Mouse (Mus musculus) heart, embryonic 15.5 days (tissue): ENCODE results near the gene Serpinb7. TPM values are rescaled to one million over a fixed set of nuclear protein-coding genes. Genes with fewer than 3 reads are reported as not detected.

Experiments used
- ATAC-seq: fragments of 200-750 bp; cut with Nextera tagmentation; replicated peaks from 2 replicates; pipeline ENCODE4 v1.8.0; 2017; ENCODE audit warnings: low read depth, moderate TSS enrichment; ENCODE audit not compliant: insufficient number of reproducible peaks, insufficient read depth, low FRiP score
- H3K27ac ChIP-seq: fragments of 300-500 bp; sonication (generic); 2 replicates; pipeline ENCODE4 v1.5.1; 2015; ENCODE audit warnings: mild to moderate bottlenecking, inconsistent platforms
- H3K27me3 ChIP-seq: fragments of 300-500 bp; sonication (generic); 2 replicates; pipeline ENCODE4 v1.6.1; 2015; ENCODE audit warnings: inconsistent platforms
- H3K36me3 ChIP-seq: fragments of 300-500 bp; sonication (generic); 2 replicates; pipeline ENCODE4 v1.6.1; 2015; ENCODE audit warnings: mild to moderate bottlenecking, inconsistent platforms
- H3K4me1 ChIP-seq: fragments of 300-500 bp; sonication (generic); replicated peaks from 2 replicates; pipeline ENCODE4 v1.6.1; 2015; ENCODE audit warnings: inconsistent platforms
- H3K4me2 ChIP-seq: fragments of 300-500 bp; sonication (generic); 2 replicates; pipeline ENCODE4 v1.6.1; 2015; ENCODE audit warnings: inconsistent platforms, mild to moderate bottlenecking, moderate library complexity
- H3K4me3 ChIP-seq: fragments of 300-500 bp; sonication (generic); 2 replicates; pipeline ENCODE4 v1.5.1; 2015; ENCODE audit warnings: mild to moderate bottlenecking, inconsistent platforms
- H3K9ac ChIP-seq: fragments of 300-500 bp; sonication (generic); 2 replicates; pipeline ENCODE4 v1.6.1; 2015; ENCODE audit warnings: mild to moderate bottlenecking, inconsistent platforms
- H3K9me3 ChIP-seq: fragments of 300-500 bp; sonication (generic); replicated peaks from 2 replicates; pipeline ENCODE4 v1.6.1; 2016; ENCODE audit warnings: inconsistent platforms
- whole genome bisulfite sequencing: fragments of 180-500 bp; shearing (Covaris S2); methylation state at CpG from one replicate; pipeline ENCODE4 v1.1.7; 2015; ENCODE audit warnings: mixed read lengths; 5-methylcytosine and 5-hydroxymethylcytosine counted together
- polyA plus RNA-seq: library from polyadenylated mRNA; unstranded; fragments of >200 nt; fragmentation: Nextera tagmentation; extraction: Ambion mirVana; gene quantifications from 2 replicates; pipeline ENCODE4 v1.2.1, GENCODE M21; 2015

Gene Serpinb7
- polyA plus RNA-seq, 1 experiment from 2014 or later, result 0.13 TPM

- no peaks in the 10 kb centered on the region for H3K9me3 ChIP-seq
- WGBS, result 67% methylated on average over 8 of the region's 8 CpGs
- H3K27me3 ChIP-seq, result no peaks in the 10 kb centered on the region
- H3K36me3 ChIP-seq, result no peaks in the 10 kb centered on the region
- H3K27ac ChIP-seq, result no peak overlapping the region
- no peak overlapping the region for H3K4me2 ChIP-seq
- no peak overlapping the region for H3K4me3 ChIP-seq
- H3K4me1 ChIP-seq, result no peaks in the 10 kb centered on the region
- ATAC-seq, result no peak
- no peak overlapping the region for H3K9ac ChIP-seq
Measured at GRCm38 (mm10) chr1:107489577-107489976, 90.1 kb downstream of the Serpinb7 start.

- H3K4me2 ChIP-seq, result no peak overlapping the region
- no peak overlapping the region for H3K4me3 ChIP-seq
- no peaks in the 10 kb centered on the region for H3K36me3 ChIP-seq
- H3K9me3 ChIP-seq, result no peaks in the 10 kb centered on the region
- no peaks in the 10 kb centered on the region for H3K27me3 ChIP-seq
- no peak for ATAC-seq
- H3K4me1 ChIP-seq, result no peaks in the 10 kb centered on the region
- H3K9ac ChIP-seq, result no peak overlapping the region
- H3K27ac ChIP-seq, result no peak overlapping the region
- WGBS, result 59% methylated on average over 2 of the region's 2 CpGs
Measured at GRCm38 (mm10) chr1:107496789-107497188, 97.3 kb downstream of the Serpinb7 start.

- H3K9me3 ChIP-seq, result no peaks in the 10 kb centered on the region
- no peak overlapping the region for H3K4me2 ChIP-seq
- no peak overlapping the region for H3K4me3 ChIP-seq
- H3K27me3 ChIP-seq, result no peaks in the 10 kb centered on the region
- no peak for ATAC-seq
- H3K4me1 ChIP-seq, result no peaks in the 10 kb centered on the region
- H3K36me3 ChIP-seq, result no peaks in the 10 kb centered on the region
- H3K9ac ChIP-seq, result no peak overlapping the region
- no peak overlapping the region for H3K27ac ChIP-seq
Measured at GRCm38 (mm10) chr1:107502025-107502424, 102.6 kb downstream of the Serpinb7 start.

Other genes with a start within 250 kb of the Serpinb7 start
- not detected in 2 replicates for gene Serpinb3b, start 121.3 kb upstream of the Serpinb7 start, polyA plus RNA-seq
- not detected in 2 replicates for gene Serpinb3c, start 121.3 kb upstream of the Serpinb7 start, polyA plus RNA-seq
- gene Serpinb11, start 38.5 kb upstream of the Serpinb7 start, polyA plus RNA-seq, result 0.19 TPM in 1 of 2 replicates, not detected in the other
- gene Serpinb2, start 111.8 kb downstream of the Serpinb7 start, polyA plus RNA-seq, result 0.23 and 0.24 TPM in 2 replicates
- 3.1 and 3.5 TPM in 2 replicates for gene Serpinb8, start 190.4 kb downstream of the Serpinb7 start, polyA plus RNA-seq